In the genomic region with DNA sequence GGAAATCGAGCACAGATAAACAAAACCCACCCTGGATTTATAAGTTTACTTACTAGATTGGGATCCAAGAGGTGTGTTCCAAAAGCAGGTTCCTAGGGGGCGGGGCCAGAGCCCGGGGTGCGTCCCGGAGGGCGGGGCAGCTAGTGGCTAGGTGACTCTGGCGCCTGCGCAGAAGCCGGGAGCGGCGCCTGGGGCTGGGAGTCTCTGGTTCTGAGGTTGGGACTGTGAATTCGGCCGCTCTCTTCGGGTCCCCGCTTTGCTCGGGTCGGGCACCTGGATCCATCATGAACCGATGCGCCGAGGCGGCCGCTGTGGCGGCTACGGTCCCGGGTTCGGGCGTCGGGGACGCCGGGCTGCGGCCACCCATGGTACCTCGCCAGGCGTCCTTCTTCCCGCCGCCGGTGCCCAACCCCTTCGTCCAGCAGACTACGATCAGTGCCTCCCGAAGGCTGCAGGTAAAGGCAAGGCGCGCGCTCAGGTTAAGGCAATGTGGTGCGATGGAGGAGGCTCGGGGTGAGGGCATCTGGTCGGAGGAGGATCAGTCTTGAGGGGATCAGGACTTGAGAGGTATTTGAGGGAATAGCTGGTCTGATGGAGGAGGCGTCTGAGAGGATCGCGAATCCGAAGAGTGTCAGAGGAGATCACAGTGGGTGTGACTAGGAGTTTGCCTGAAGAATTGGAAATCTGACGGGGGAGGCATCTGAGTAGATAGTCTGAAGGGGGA, we compare ENCODE assay signal across 9 mouse cellular contexts. TPM values are rescaled to one million over a fixed set of nuclear protein-coding genes. Genes with fewer than 3 reads are reported as not detected.
DNase-seq lines count a peak whose midpoint lies in the region; ATAC-seq and TF ChIP-seq lines count a peak whose summit lies in the region.
"Had no signal": no experiment of that assay in that cellular context is flagged by ENCODE, and none has a peak within 500 bp of the region (broad histone marks: within the 10 kb centered on the region; RNA-seq: fewer than 3 reads in every experiment).

Lpcat2 (plus strand) TSS at position 169 of the 724 bp plus-strand sequence.

- peak; percentile 91 for ATAC-seq in frontal cortex, adult (ENCODE audit: low TSS enrichment)
- peak; percentile 17 to 47; a peak in 1 of 4 replicates for ATAC-seq in hematopoietic stem cell, adult 5-6 weeks (replicated peaks in 1 of 2; ENCODE audit: insufficient read depth in 1 of 2, low FRiP score in 2 of 2, low TSS enrichment in 1 of 2, low read depth in 1 of 2, poor library complexity in 2 of 2, severe bottlenecking in 2 of 2)
- peak; percentile 47 for ATAC-seq in lung, embryonic 14.5 days (ENCODE audit: insufficient read depth)
- ATAC-seq in neural tube, embryonic 15.5 days (ENCODE audit: low FRiP score), result peak; percentile 76

- no peaks in the 10 kb centered on the region; the same call in 1 of the 2 replicates for H3K27me3 ChIP-seq in cerebellum, adult 2 months (ENCODE audit: control insufficient read depth, insufficient read depth, low read length)
- no peaks in the 10 kb centered on the region for H3K27me3 ChIP-seq in lung, embryonic 14.5 days (ENCODE audit: insufficient read depth, low read length)
- peaks cover 13% of the 10 kb centered on the region; the same call in 1 of the 2 replicates for H3K27me3 ChIP-seq in neural tube, embryonic 15.5 days (replicated peaks)

- DNase-seq in ES-E14 (ENCODE audit: low read depth, low spot score), result peak; percentile 78
- DNase-seq in cerebellum, adult 2 months, result peak; percentile 54 to 55
- DNase-seq in layer of hippocampus, adult 8-10 months (ENCODE audit: low spot score in 2 of 2), result peak; percentile 48 to 73
- DNase-seq in lung, embryonic 14.5 days, result peak; percentile 83
- peak; percentile 89 for DNase-seq in testis, postnatal 10 days (ENCODE audit: low spot score)

- no peaks in the 10 kb centered on the region for H3K4me1 ChIP-seq in ES-E14 (ENCODE audit: control insufficient read depth in 2 of 2, insufficient read depth in 2 of 2, low read length in 2 of 2, poor library complexity in 1 of 2)
- no peaks in the 10 kb centered on the region; the same call in 1 of the 2 replicates for H3K4me1 ChIP-seq in cerebellum, adult 2 months (ENCODE audit: control insufficient read depth, insufficient read depth, low read length)
- no peaks in the 10 kb centered on the region; the same call in 1 of the 2 replicates for H3K4me1 ChIP-seq in lung, embryonic 14.5 days (ENCODE audit: insufficient read depth)
- H3K4me1 ChIP-seq in neural tube, embryonic 15.5 days, result peaks cover 38% of the 10 kb centered on the region

- in situ Hi-C loops in ES-E14 (cut with MboI; ENCODE audit: low sequenced_read_pairs in 2 of 2, unreplicated experiment in 2 of 2), result no loop called here

- no peak for TF ChIP-seq POLR2A in cerebellum, adult 2 months (IDR thresholded peaks at IDR 0.05; ENCODE audit: borderline replicate concordance, insufficient read depth, low read length)

- H3K36me3 ChIP-seq in ES-E14 (ENCODE audit: control insufficient read depth, insufficient read depth, low read length, poor library complexity, severe bottlenecking), result no peaks in the 10 kb centered on the region; the same call in 1 of the 2 replicates
- peaks cover 6% of the 10 kb centered on the region; the same call in 1 of the 2 replicates for H3K36me3 ChIP-seq in lung, embryonic 14.5 days (ENCODE audit: insufficient read depth)
- no peaks in the 10 kb centered on the region for H3K36me3 ChIP-seq in neural tube, embryonic 15.5 days
- H3K36me3 ChIP-seq: G1E had no signal

- TF ChIP-seq CTCF in cerebellum, adult 2 months (IDR thresholded peaks at IDR 0.05; ENCODE audit: borderline replicate concordance, insufficient read depth, low read depth, low read length), result no peak
- no peak for TF ChIP-seq CTCF in lung, embryonic 14.5 days (IDR thresholded peaks at IDR 0.05; ENCODE audit: low read depth)

- no peak within 1 kb of the TSS for H3K27ac ChIP-seq in ES-E14 (ENCODE audit: insufficient read depth, low read depth, low read length, poor library complexity, severe bottlenecking)
- H3K27ac ChIP-seq in cerebellum, adult 2 months (ENCODE audit: insufficient read depth, low read length), result no peak within 1 kb of the TSS
- no peak within 1 kb of the TSS for H3K27ac ChIP-seq in lung, embryonic 14.5 days (ENCODE audit: low read depth)
- peak within 1 kb of the TSS; percentile 66 for H3K27ac ChIP-seq in neural tube, embryonic 15.5 days (replicated peaks)

- peak within 1 kb of the TSS; percentile 80 to 89 for H3K4me3 ChIP-seq in ES-E14 (ENCODE audit: insufficient read depth in 1 of 2, low read depth in 1 of 2, low read length in 2 of 2, poor library complexity in 1 of 2, severe bottlenecking in 1 of 2)
- H3K4me3 ChIP-seq in cerebellum, adult 2 months (replicated peaks; ENCODE audit: insufficient read depth, low read depth, low read length), result peak within 1 kb of the TSS; percentile 53
- H3K4me3 ChIP-seq in lung, embryonic 14.5 days (ENCODE audit: low read depth, low read length), result peak within 1 kb of the TSS; percentile 61
- peak within 1 kb of the TSS; percentile 65 for H3K4me3 ChIP-seq in neural tube, embryonic 15.5 days (replicated peaks)

- 2% methylated on average over 50 of the region's 50 CpGs for whole genome bisulfite sequencing in cerebellum, adult 2 months
- WGBS in lung, embryonic 14.5 days, result 2% methylated on average over 50 of the region's 50 CpGs
- 2% methylated on average over 49 of the region's 50 CpGs for WGBS in neural tube, embryonic 15.5 days

- H3K4me2 ChIP-seq in lung, embryonic 14.5 days, result peak within 1 kb of the TSS; percentile 82
- peak within 1 kb of the TSS; percentile 80 for H3K4me2 ChIP-seq in neural tube, embryonic 15.5 days

- no peaks in the 10 kb centered on the region for H3K9me3 ChIP-seq in ES-E14 (ENCODE audit: control insufficient read depth, insufficient read depth, low read depth, low read length)
- no peaks in the 10 kb centered on the region for H3K9me3 ChIP-seq in lung, embryonic 14.5 days (ENCODE audit: low read depth, low read length)
- no peaks in the 10 kb centered on the region for H3K9me3 ChIP-seq in neural tube, embryonic 15.5 days (replicated peaks)

- H3K9ac ChIP-seq in ES-E14 (ENCODE audit: insufficient read depth, low read depth, low read length, poor library complexity, severe bottlenecking), result peak within 1 kb of the TSS; percentile 85
- H3K9ac ChIP-seq in lung, embryonic 14.5 days, result peak within 1 kb of the TSS; percentile 69
- H3K9ac ChIP-seq in neural tube, embryonic 15.5 days (replicated peaks), result peak within 1 kb of the TSS; percentile 82

TF ChIP-seq in ES-E14, 5 proteins besides CTCF, POLR2A, EP300 and RAD21:
- no peak for TF ChIP-seq CHD2 (IDR thresholded peaks at IDR 0.05; ENCODE audit: low read depth, low read length)

RNA-seq across cellular contexts. Expression of gene Lpcat2, which starts in this region (rescaled TPM):
- 1.8 and 2.5 TPM in 2 replicates for total RNA-seq in ES-E14 (2012; rRNA removed)
- polyA plus RNA-seq in cerebellum, adult 2 months (2012; rRNA removed), result 8.4 and 10.6 TPM in 2 replicates
- 13.5 and 22.5 TPM in 2 replicates for total RNA-seq in hematopoietic stem cell, adult 5-6 weeks (2017)
- 10 to 100 TPM in 3 of 4 experiments, 1 to 10 TPM in 1; 8.8 to 18.9 (median 13.6) TPM for total RNA-seq in layer of hippocampus, adult 8-10 months (2022)
- 7.8 and 8.0 TPM in 2 replicates for polyA plus RNA-seq in lung, embryonic 14.5 days (2014; fragmentation: Nextera tagmentation; extraction: Ambion mirVana)
- 12.9 and 13.1 TPM in 2 replicates for polyA plus RNA-seq in neural tube, embryonic 15.5 days (2015; fragmentation: Nextera tagmentation; extraction: Ambion mirVana)
- polyA plus RNA-seq: G1E had no signal

Comparison
In these comparisons a context has a peak if more than half of its experiments do, and no peak if none do; other contexts are left out.
1. ATAC-seq: peak in every context shown above with its lines; median percentile 91 in frontal cortex, adult; 76 in neural tube, embryonic 15.5 days; 47 in lung, embryonic 14.5 days; 32 in hematopoietic stem cell, adult 5-6 weeks.